Mouse (Mus musculus) cerebellum, adult 8-10 months (tissue): Measurements from ENCODE around the gene Msh3.
"Not testable (repeated sequence)": the region's sequence is repeated elsewhere in the genome, so short reads cannot be mapped to it uniquely, and the experiment has no call there.

Experiments
- DNase-seq: peaks from one replicate; pipeline ENCODE4 v3.0.0; 2022

The Msh3 gene

GRCm38 (mm10) chr13:92354456-92355271 is at the start of gene Msh3, which contains the start of gene Dhfr:
Gene Msh3 (minus strand): TSS chr13:92355003.
Gene Dhfr (plus strand): TSS chr13:92354726.
- peak; percentile 97 for DNase-seq

DNA sequence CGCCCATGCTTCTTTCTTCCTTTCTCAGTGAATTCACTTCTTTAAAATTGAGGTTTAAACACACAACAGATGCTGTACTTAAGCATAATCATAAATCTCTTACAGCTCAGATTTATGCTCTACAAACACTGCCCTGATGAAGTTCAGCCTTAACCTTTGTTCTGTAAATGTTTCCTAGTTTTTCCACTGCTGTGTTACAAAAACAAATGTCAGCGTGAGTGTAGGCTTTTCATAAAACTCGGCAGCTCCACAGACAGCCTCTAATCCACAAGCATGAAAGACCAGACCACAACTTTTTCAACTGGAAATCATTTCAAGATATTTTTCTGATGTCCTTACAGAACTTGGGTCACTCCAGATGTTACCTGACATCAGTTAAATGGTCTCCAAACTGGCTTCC is 48.7 kb upstream of the Msh3 start:
- DNase-seq: no peak

DNA sequence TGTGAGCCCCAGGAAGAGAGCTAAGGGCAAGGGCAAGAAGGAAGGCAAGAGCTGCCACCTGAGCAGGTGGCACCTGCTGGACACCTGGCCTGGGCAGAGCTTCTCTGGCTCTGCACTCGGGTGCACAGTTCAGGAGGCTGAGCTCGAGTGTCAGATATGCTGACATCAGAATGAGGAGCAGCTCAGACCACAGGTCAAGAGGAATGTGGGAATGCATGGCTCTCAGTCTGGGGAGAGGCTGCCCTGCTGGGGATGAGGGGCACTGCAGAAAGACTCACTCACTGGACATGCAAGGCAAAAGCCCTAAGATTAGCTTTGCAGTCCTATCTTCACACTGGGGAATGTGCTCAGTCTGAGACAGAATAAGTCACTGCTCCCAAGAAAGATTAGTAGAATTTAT is 47.3 kb upstream of the Msh3 start:
- no peak for DNase-seq

DNA sequence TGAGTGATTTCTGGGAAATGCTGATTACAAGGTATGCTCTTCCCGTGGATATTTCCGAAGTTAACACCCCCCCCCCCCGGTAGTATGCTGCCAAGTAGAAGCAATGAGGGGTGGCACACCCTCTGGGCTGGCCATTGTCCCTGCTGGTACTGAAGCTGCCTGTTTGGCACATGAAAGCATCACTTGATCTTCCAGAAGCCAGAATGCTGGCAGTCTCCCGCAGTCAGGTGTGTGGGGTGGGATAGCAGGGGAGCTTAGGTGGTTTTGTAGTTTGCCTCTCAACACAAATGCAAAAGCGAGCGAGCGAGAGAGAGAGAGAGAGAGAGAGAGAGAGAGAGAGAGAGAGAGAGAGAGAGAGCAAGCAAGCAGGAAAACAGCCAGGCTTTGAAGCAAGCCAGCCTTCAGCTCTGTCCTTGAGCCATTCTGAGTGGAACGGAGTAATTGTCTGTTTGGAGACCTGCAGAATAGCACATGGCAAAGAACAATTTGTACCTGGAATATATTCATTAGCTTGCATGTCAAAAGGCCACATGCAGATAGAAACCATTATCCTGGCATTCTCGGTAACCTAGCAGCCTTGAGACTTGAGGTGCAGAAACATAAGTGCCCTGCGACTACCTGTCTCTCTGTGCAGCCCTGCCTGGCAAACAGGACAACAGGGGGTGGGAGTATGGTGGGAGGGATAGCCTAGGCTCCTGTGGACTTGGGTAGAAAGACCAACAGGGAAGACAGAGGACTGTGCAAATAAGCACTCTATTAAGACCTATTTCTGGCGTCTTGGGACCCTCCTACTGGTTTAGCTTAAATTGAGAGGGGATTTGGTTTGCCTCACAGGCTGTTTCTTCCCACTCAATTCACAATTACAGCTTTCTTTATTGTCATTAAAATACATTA is 43.9 kb upstream of the Msh3 start:
- DNase-seq: peak; percentile 11

DNA sequence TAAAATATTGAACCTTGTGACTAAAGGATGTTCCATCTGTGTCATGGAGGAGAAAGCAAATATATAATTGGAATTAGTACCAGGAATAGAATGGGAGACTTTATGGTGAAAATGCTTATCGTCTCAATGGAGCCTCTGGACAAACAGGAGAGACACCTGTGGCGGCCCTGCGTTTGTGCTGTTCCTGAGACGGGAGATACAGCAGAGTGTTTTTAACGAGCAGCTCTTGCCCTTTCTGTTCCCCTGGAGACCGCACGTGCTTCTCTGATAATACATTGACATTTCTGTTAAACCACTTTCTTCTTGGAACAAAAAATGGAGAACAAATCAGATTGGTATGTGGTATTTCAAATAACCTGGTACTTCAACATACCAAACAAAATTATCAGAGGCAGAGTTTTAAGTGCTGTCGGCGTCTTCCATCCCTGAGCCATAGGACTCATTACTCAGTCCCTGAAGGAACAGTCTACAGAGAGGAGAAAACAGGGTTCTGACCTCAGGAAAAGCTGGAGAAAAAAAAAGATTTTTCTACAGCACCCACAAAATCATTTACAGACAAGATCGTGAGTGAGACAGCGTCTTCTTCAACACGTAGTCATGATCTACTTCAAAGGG is 38.4 kb upstream of the Msh3 start:
- DNase-seq: no peak

DNA sequence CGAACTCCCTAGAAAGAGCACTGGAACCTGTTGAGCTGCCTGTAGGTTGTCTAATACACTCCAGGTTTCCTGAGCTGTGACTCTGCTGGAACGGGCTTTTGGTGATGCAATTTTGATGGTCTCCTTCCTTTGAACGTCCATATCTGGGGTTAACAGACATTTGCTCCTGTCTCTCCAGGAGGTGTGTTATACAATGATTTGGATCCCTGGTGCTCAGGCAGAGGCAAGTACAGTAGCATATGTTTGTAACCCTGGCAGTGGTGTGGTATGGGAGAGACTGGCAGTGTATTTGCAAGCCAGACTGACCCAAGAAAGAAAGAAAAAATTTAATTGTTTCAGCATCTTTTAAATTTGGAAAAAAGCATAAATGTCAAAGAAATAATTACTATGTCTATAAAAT is 32.6 kb upstream of the Msh3 start:
- DNase-seq: no peak

DNA sequence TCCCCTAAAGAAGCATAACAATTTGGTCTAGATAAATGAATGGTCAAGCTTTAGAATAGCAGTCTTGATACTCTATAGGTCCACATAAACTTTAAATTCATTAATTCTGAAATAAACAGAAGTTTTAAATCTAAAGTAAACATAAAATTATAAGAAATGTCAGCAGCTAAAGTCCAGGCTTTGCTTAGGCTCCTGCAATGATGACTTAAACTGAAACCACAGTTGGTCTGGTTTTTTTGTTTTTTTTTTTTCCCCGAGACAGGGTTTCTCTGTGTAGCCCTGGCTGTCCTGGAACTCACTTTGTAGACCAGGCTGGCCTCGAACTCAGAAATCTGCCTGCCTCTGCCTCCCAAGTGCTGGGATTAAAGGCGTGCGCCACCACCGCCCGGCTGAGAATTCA is 16.7 kb upstream of the Msh3 start:
- not testable (repeated sequence) for DNase-seq

DNA sequence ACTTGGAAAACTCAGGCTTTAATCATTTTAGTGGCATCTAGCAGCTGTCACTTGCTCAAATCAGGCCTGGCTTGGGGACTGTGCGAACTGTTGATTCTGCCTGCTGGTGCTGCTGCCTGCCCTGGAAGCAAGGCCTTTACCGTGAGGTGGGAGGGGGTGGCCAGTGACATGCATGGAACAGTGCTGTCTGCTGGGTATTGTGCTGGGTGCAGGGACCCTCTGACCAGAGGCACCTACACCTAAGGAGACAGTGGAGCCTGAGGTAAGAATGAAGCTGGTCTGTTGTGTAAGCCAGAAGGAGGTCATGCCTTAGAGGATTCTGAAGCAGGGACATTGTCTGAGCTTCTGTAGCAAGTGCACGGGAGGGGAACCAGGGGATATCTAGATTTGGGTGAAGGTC is 16.0 kb upstream of the Msh3 start:
- DNase-seq: no peak

GRCm38 (mm10) chr13:92365312-92365711 is 10.5 kb upstream of the Msh3 start:
- no peak for DNase-seq

- no peak for DNase-seq
Observed at GRCm38 (mm10) chr13:92361609-92362008, 6.8 kb upstream of the Msh3 start.

- no peak for DNase-seq
Observed at GRCm38 (mm10) chr13:92357644-92358043, 2.8 kb upstream of the Msh3 start.

- DNase-seq: no peak
Observed at GRCm38 (mm10) chr13:92356376-92356775, 1.6 kb upstream of the Msh3 start.

- no peak for DNase-seq
Observed at GRCm38 (mm10) chr13:92355272-92355643, 455 bp upstream of the Msh3 start.

GRCm38 (mm10) chr13:92353956-92354355 is 847 bp downstream of the Msh3 start:
- DNase-seq: peak; percentile 19

DNA sequence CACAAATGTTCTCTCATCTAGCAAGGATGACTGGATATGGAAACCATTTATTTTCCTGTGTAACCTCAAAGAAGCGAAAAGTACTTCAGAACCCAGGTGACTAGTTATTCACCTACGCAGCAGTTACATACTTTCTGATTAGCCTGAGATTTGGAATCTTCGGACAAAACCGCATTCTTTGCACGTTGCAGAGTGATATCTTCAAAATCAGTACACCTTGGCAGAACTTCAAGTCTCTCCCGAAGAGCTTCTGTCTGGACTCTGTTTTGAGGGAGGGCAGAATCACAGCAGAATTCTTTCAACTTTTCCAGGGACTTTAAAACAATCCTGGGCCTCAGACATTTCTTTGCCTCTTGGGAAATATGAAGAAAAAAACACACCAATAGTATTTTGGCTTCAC is 3.7 kb downstream of the Msh3 start:
- DNase-seq: no peak

DNA sequence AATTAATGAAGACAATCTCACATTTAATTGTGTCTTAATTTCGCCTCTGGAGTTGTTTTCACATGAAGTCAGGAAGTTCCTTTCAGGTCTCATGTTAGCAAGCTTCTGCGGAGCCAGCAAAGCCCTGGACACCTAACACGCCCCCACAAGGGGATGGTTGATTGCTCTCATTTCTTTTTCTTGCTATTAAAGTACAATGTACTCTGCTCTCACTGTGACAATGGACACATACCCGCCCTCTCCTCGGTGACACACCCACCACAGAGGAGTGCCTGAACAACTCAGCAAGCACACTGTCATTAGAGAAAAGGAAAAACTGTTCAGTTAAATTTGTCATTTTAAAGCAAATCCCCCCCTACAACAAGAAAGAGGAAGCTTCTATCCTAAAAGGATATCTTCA is 8.5 kb downstream of the Msh3 start:
- DNase-seq: no peak

GRCm38 (mm10) chr13:92344033-92344432 is 10.8 kb downstream of the Msh3 start:
- no peak for DNase-seq

DNA sequence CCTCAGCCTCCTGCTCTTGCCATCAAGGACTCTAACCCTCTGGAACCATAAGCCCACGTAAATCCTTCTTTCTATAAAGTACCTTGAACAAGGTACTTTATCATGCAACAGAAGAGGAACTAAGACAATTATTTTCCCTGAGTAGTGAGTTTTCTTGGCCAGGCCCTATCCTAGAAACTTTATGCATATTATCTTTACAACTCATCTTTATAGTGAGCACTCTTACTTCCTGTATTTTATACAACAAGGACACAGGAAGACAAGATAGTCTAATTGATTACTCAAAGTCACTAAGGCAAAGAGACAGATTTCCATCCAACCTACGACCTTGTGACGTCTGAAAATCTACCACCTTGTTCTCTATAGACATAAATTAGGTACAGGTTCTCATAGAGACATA is 15.0 kb downstream of the Msh3 start:
- DNase-seq: no peak

- no peak for DNase-seq
Observed at GRCm38 (mm10) chr13:92337773-92338462, 16.9 kb downstream of the Msh3 start.

- no peak for DNase-seq
Observed at GRCm38 (mm10) chr13:92336857-92337256, 17.9 kb downstream of the Msh3 start.

- no peak for DNase-seq
Observed at GRCm38 (mm10) chr13:92332103-92332879, 22.5 kb downstream of the Msh3 start.

GRCm38 (mm10) chr13:92330621-92331020 is 24.2 kb downstream of the Msh3 start:
- DNase-seq: no peak
